9 mouse cellular contexts compared by ENCODE assay signal in the genomic region with DNA sequence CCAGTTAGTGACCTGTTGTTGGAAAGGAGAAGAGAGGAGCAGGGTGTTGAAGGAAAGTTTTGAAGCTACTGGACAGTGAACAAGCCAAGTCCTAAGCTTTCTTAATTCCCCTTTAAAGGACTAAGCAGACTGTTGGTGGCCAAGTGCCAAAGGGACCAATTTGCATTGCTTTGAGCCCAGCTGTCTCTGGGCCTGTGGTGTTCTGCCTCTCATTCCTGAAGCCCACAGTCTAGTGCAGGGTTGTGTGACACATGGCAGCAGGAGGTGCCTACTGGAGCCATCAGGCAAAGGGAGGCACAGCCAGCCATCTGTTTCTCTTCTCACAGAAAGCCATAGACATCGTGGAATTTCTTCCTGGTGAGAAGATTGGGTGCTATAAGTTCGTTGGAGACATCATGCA.
DNase-seq lines count a peak whose midpoint lies in the region; ATAC-seq lines count a peak whose summit lies in the region.
"Had no signal": no experiment of that assay in that cellular context is flagged by ENCODE, and none has a peak within 500 bp of the region (broad histone marks: within the 10 kb centered on the region; RNA-seq: fewer than 3 reads in every experiment).

No protein-coding gene starts in this region.

- whole genome bisulfite sequencing in midbrain, embryonic 14.5 days: 61% methylated on average over 2 of the region's 2 CpGs

- H3K4me1 ChIP-seq in midbrain, embryonic 14.5 days (ENCODE audit: control insufficient read depth, insufficient read depth, low read length): no peaks in the 10 kb centered on the region

- H3K36me3 ChIP-seq in midbrain, embryonic 14.5 days (ENCODE audit: control insufficient read depth, insufficient read depth, low read length): no peaks in the 10 kb centered on the region

- no peak overlapping the region for H3K27ac ChIP-seq in midbrain, embryonic 14.5 days (replicated peaks; ENCODE audit: low read depth, low read length)

- no peak for ATAC-seq in midbrain, embryonic 14.5 days (ENCODE audit: low FRiP score, low TSS enrichment)
- no peak for ATAC-seq in granulocyte monocyte progenitor cell, adult 5-6 weeks (replicated peaks; ENCODE audit: poor library complexity, severe bottlenecking)

- no peak overlapping the region for H3K4me2 ChIP-seq in midbrain, embryonic 14.5 days (ENCODE audit: low read length)

- H3K27me3 ChIP-seq in midbrain, embryonic 14.5 days (ENCODE audit: control insufficient read depth, insufficient read depth, low read length): no peaks in the 10 kb centered on the region

- H3K4me3 ChIP-seq in midbrain, embryonic 14.5 days (replicated peaks; ENCODE audit: low read depth, low read length): no peak overlapping the region

- DNase-seq in layer of hippocampus, adult 11-12 months (ENCODE audit: low spot score): peak; percentile 44
- DNase-seq in layer of hippocampus, adult 9-10 months (ENCODE audit: low spot score): no peak
- peak; percentile 85 to 88 for DNase-seq in cerebellum, postnatal 10 days
- DNase-seq in frontal cortex, postnatal 36 days (ENCODE audit: low spot score in 2 of 2): peak; percentile 16 to 33
- DNase-seq in midbrain, embryonic 14.5 days: peak; percentile 40
- DNase-seq in urinary bladder, postnatal 10 days (ENCODE audit: low spot score): no peak
- DNase-seq in kidney, adult 11 months: no peak
- DNase-seq: heart, adult 11 months had no signal

- H3K9ac ChIP-seq in midbrain, embryonic 14.5 days (replicated peaks; ENCODE audit: low read length): no peak overlapping the region

- H3K9me3 ChIP-seq in midbrain, embryonic 14.5 days (ENCODE audit: control insufficient read depth, low read length): no peaks in the 10 kb centered on the region

Comparison
In these comparisons a context has a peak if more than half of its experiments do, and no peak if none do; other contexts are left out.
1. DNase-seq: peak in layer of hippocampus, adult 11-12 months (single experiment), cerebellum, postnatal 10 days (2 of 2), frontal cortex, postnatal 36 days (2 of 2) and midbrain, embryonic 14.5 days (single experiment); none in layer of hippocampus, adult 9-10 months (single experiment), urinary bladder, postnatal 10 days (single experiment) and kidney, adult 11 months (single experiment).